Mouse (Mus musculus) embryo, embryonic 11.5 days (tissue): ENCODE results near the gene Gm49393.
A peak's percentile ranks its signal among the peaks of the same experiment; 100 is the strongest.
"Not testable (repeated sequence)": the region's sequence is repeated elsewhere in the genome, so short reads cannot be mapped to it uniquely, and the experiment has no call there.

Experiments
- DNase-seq: peaks from one replicate; pipeline ENCODE4 v3.0.0-alpha.2; 2012; ENCODE audit warnings: low read depth, low spot score

Gm49393 gene

DNA sequence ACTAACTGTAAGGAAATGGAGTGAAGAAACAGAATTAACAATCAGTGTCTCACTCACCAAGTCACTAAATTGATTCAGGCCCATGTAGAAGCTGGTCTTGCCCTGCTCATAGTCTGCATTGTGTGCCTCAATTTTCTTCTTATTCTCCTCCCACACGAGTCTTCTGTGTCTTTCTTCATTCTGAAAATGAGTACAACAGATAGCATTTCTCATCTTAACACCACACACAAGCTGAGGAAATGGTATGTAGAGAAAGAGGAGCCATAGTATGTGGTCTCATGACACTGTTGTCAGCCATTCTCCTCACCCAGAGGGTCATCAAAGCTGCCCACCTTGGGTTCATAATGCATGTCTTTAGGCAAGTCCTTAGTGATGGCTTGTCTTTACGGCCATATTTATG, at the start of gene Gm49393:
Gene Gm49393 (minus strand): TSS at position 101 of the 400 bp plus-strand sequence.
- DNase-seq = not testable (repeated sequence)

DNA sequence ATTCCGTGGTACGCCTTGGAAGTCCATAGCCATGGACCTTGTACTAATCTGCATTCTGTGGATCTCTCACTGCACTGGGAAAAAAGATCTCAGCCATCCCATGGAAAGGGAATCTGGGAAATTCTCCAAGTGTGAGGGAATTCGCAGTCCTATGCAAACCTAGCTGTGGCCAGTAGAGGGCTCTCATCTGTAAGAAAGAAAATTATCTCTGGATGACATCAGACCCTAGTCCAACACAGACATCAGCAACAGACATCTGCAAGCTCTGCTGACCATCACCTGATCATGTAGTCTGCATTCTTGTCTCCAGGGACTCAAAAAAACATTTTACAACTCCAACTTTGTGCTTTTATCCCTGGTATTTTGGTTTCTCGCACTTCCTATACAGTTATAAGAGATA, 36.9 kb upstream of the Gm49393 start:
- not testable (repeated sequence) for DNase-seq

DNA sequence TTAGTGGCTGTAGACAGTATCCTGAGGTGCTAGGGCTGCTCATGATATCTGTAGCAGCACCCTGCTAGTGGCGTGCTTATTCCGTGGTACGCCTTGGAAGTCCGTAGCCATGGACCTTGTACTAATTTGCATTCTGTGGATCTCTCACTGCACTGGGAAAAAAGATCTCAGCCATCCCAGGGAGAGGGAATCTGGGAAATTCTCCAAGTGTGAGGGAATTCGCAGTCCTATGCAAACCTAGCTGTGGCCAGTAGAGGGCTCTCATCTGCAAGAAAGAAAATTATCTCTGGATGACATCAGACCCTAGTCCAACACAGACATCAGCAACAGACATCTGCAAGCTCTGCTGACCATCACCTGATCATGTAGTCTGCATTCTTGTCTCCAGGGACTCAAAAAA, 28.6 kb upstream of the Gm49393 start:
- not testable (repeated sequence) for DNase-seq

DNA sequence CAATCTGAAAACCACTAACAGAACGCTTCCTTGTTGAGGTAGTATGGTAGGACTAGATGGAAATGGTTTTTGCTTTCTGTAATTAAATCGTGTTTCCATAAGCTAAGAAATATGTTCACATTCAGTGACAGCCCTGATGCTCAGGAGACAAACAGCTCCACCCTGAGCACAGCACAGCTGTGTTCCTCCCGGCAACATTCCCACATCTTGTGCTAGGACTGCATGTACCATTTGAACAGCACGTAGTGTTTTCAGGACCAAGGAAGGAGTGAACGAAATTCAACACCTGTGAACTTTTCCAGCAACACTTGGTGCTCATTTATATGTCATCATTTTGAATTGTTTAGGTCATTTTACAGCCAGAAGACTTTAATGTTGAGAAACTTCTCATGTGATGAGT, 26.3 kb upstream of the Gm49393 start:
- no peak for DNase-seq

DNA sequence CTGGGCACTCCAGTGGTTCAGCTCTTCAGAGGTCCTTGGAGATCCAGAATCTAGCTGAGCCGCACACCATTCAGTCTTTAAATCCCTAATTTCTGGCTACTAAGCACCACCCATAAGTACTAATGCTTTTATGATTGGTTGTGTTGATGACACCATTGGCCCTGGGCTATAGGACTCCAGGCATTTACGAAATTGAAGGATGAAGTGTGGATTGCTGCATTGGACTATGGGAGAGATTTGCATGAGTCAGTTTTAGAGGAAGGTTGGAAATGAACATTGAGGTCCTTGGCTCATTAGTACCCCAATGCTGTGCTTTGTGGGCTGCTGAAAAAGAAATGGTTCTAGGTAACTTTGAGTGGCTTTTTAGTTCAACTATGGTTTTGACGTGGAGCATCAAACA, 6.5 kb upstream of the Gm49393 start, which contains the start of gene Tpbpa:
Gene Tpbpa (minus strand): TSS at position 101 of the 400 bp plus-strand sequence.
- DNase-seq = not testable (repeated sequence)

DNA sequence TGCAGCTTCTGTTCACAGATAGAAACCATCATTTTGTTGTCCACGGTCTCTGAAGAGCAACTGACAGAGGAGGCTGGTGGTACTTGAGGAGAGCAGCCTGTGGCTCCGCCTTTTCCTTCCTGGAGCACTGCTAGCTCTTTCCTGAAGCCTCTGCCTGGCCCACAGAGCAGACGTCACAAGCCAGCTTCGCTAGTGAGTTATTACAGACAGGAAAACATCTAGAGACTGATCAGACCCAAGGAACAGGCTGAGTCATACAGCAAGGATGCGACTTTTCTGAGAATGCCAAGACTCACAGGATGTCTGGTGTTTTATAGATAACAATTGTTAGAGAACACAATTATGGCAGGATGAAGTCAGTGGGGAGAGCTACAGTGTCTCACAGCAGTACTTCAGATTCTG, 1.1 kb upstream of the Gm49393 start, which contains the start of the genes Gm49391 and Ctla2a:
Gene Gm49391 (minus strand): TSS at position 72 of the 402 bp plus-strand sequence.
Gene Ctla2a (minus strand): TSS at position 126 of the 402 bp plus-strand sequence.
- no peak for DNase-seq

DNA sequence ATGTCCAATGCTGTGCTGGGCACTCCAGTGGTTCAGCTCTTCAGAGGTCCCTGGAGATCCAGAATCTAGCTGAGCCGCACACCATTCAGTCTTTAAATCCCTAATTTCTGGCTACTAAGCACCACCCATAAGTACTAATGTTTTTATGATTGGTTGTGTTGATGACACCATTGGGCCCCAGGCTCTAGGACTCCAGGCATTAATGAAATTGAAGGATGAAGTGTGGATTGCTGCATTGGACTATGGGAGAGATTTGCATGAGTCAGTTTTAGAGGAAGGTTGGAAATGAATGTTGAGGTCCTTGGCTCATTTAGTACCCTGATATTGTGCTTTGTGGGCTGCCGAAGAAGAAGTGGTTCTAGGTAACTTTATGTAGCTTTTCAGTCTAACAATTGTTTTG, 30.6 kb downstream of the Gm49393 start, which contains the start of gene Tpbpb:
Gene Tpbpb (minus strand): TSS at position 101 of the 400 bp plus-strand sequence.
- not testable (repeated sequence) for DNase-seq

DNA sequence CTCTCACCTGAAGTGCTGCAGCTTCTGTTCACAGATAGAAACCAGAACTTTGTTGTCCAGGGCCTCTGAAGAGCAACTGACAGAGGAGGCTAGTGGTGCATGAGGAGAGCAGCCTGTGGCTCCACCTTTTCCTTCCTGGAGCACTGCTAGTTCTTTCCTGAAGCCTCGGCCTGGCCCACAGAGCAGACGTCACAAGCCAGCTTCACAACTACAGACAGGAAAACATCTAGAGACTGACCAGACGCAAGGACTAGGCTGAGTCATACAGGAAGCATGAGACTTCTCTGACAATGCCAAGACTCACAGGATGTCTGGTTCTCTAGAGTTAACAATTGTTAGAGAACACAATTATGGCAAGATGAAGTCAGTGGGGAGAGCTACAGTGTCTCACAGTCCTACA, 38.1 kb downstream of the Gm49393 start, which contains the start of gene Ctla2b:
Gene Ctla2b (minus strand): TSS at position 120 of the 400 bp plus-strand sequence.
- DNase-seq = no peak

DNA sequence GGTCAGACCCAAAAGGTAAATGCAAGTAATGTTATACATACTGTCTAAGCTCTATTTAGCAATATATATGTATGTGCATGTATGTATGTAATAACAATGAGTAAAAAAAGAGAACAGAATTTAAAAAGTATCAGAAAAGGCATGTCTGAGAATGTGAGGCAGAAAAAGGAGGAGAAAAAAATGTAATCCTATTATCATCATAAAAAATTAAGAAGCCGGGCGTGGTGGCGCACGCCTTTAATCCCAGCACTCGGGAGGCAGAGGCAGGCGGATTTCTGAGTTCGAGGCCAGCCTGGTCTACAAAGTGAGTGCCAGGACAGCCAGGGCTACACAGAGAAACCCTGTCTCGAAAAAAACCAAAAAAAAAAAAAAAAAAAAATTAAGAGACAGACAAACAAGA, 38.6 kb downstream of the Gm49393 start, which contains the start of gene Gm49392:
Gene Gm49392 (minus strand): TSS at position 101 of the 400 bp plus-strand sequence.
- DNase-seq = not testable (repeated sequence)

DNA sequence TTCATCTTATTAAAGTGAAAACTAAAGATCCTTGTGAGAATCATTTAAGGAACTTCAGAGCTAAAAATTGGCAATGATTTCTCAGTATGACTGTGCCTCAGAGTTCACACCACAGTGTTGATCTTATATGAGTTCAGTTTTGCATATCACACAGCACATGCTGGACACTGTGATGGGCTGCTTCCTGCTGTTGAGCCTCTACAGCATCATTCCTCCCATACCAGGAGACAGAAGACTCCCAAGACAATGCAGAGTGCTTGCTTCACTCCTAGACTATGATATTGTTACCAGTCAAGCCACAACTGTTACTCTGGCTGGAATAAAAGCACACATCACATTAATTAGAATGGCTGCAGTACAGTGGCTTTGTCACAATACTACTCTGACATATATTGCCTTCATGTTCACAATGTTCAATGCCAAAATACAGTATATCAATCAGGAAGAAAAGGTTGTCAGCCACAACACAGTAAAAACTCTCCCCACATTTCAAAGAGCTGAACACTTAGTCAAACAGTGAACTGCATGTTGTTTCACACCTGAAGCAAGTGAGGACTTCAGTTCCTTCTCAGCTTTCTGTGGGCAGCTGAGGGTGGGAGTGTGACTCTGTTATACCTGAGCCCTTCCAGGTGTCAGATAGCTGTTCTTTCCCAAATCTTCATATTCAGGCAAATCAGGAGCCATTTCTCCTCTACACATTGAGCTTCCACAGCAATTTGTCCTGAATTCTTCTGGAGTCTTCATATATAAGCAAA, 39.8 kb downstream of the Gm49393 start:
- no peak for DNase-seq

DNA sequence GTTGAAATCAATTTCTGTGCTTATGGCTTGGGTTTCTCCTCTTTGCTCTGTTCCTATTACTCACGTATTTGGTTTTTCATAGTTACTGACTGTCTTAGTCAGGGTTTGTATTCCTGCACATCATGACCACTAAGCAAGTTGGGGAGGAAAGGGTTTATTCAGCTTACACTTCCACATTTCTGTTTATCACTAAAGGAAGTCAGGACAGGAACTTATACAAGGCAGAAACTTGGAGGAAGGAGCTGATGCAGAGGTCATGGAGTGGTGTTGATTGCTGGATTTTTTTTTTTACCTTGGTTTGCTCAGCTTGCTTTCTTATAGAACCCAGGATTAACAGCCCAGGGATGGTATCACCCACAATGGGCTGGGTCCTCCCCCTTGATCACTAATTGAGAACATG, 43.1 kb downstream of the Gm49393 start:
- no peak for DNase-seq

DNA sequence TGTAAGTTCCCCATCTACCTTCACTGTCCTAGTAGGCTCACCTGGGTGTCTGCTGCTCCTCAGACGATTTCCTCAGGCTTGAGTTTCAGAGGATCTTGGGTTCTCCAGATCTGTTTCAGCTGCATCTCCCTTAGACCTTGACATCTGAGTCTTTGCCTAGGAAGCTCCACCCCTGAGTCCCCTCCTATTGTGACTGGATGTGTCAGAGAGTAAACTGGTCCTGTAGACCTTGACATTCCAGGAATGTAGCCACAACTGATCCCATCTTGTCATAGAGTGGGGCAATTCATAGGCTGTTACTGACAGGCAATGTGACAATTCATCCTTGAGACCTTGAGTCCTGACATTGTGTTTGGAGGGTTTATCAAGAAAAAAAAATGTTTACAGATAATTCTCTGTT, 71.1 kb downstream of the Gm49393 start, which contains the start of gene 4930486L24Rik:
Gene 4930486L24Rik (minus strand): TSS at position 195 of the 400 bp plus-strand sequence.
- no peak for DNase-seq

DNA sequence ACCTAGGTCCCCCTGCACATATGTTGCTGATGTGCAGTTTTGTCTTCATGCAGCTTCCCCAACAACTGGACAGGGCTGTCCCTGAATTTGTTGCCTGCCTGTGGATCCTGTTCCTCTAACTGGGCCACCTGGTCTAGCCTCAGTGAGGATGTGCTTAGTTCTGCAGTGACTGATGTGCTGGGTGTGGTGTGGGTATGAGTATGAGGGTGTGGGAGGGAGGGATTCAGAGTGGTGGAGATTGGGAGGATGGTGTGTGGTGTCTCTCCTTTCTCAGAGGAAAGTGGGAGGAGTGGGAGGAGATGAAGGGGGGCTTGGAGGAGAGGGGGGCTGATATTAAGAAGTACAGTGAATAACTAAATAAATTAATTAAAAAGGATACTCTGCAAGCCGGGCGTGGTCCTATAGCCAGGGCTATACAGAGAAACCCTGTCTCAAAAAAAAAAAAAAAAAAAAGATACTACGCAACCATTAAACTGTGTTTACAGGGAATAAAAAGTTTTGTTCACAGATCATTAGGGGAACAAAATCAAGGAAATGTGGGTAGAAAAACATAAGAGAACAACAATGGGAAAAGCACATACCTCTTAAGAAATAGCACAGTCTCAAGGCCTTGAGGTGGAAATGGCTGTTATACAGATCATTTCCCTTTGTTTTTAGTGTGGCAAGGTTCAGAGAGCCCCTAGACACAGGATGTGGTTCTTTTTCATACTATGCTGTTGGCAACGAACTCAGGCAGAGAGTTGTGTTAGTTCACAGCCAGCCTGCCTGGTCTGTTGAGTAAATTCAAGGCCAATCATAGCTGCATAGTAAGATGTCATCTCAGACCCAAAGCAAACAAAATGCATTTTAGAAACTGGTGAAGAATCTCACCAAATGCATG, 86.9 kb downstream of the Gm49393 start:
- no peak for DNase-seq

DNA sequence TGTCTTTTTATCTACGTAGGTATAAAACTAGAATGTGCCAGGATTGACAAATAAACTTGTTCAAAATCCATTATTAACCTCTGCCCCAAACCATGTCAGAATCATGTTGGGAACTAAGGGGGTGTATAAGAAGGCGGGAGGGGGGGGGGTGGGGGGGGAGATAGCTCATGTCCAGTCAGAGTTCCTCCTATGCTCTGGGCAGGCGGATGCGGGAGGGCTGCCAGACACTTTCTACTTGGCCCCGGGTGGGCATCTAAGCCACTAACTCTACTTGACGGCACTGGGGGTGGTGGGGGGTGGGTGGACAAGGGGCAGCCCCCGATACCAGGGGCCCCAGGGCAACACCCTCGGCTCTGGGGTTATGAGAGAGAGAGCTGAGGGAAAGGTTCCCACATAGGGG, 92.2 kb downstream of the Gm49393 start:
- no peak for DNase-seq

DNA sequence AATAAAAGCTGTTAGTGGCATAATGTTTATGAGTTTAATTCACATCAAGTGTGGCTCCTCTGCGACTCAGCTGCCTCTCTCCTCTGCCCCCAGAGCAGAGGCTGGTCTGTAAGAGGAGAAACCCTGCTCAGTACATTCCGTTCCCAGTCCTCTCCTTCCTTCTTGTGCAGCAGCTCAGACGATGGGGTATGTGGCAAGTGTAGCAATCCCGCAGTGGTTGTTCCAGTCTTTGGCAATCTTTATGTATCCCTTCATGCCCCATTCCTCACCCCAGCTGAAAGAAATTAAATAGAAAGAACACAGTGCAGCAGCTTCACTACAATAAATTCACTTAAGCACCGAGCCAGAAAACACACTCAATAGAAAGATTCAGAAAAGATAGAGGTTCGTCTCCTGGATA, 92.7 kb downstream of the Gm49393 start:
- DNase-seq = no peak

DNA sequence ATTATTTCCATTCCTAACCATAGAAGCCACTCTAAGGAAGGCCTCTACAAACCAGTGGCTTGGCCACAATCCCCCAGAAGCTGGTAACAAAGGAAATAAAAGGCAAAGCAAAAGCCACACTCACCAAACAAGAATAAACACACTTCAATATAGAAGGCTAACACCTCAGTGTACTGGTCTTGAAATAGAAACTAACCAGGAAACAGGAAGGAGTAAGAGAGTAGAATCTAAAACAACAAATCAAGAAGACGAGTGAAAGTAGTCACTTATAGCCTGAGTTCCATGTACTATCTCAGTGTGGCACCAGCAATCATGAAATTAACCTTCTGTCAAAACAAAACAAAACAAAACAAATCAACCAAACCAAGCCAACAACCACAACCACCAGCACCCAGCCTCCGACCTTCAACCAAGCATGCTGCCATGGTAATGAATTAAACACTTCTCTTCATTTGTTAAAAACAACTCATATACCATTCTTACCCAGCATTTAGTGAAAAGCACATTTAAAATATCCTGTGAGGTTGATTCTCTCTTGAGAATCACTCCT, 96.0 kb downstream of the Gm49393 start:
- no peak for DNase-seq

DNA sequence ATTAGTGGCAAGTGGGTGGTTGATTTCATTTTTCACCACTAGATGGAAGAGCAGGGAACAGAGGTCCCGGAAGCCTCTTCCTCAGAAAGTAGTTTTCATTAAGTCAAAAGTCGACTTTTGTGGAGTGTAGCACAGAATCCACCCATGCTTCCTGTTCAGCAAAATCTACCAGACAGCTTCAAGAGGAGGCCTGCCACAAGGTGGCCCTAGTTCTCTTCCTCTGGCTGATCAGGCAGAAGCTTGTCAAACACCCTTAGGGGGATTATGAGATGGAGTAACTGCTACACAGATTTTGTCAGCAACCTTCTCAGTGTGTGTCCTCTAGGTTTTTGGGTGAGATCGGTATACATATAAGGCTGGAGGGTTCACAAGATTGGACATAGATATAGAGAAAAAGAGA, 109.3 kb downstream of the Gm49393 start:
- no peak for DNase-seq

DNA sequence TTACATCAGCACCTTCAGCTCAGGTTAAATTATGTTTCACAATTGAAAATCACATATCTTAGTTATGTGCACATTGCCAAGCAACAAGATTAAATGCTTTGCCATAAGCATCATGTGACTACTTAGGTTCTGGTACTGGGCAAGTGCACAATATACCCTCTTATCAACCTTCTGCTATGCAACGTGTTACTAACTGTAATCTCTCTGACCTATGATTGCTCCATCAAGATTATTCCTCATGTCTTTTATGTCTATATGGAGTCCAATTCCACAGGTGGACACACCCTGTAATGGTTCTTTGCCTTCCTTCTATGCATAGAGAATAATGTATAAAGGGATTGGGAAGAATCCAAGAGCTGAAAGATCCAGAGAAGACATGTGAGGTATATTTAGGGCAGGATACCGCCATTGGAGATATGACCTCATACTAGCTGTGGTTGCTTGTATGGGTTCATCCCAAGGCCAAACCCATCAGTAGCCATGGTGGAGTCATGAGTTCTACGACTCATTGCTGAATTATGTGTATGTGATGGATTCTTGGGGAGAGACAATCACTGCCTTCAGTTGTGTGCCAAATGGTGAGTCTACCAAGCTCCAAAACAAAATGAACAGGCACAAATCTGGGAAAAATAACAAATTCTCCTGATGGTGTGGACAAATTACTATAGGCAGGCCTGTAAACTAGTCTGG, 114.8 kb downstream of the Gm49393 start:
- DNase-seq = no peak

DNA sequence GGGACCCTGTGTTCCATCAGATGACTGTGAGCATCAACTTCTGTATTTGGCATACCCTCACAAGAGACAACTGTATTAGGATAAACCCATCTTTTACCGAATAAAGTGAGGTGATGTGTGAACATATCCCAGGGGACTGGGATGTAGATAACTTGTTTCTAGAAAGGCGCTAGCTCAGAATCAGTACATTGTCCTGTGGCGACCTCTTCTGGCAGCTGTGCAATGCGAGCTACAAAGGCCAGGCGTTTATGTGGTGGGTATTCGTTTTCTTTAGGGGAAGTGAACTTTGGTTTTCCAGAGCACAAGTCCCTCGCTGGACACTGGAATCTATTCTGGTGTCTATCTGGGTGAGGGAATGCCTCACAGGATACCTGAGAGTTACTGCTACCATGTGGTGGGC, 115.9 kb downstream of the Gm49393 start:
- DNase-seq = peak; percentile 24

DNA sequence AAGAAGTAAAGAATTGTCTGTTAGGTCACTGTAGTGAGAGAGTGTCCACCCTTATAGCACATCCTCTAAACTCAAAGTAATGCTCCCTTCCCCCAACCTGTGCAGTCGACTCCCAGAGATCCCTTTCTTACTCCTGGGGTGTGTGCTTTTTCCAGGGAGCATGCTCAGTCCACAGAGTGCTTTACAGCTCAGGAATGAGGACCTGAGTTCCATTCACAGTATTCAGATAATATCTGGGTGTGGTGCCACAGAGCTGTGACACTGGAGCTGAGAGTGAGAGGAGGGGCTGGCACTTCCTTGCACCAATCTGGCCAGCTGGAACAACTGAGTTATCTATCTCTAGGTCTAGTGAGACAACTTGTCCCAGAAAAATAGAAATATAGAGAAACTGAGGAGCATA, 121.7 kb downstream of the Gm49393 start:
- DNase-seq = no peak

DNA sequence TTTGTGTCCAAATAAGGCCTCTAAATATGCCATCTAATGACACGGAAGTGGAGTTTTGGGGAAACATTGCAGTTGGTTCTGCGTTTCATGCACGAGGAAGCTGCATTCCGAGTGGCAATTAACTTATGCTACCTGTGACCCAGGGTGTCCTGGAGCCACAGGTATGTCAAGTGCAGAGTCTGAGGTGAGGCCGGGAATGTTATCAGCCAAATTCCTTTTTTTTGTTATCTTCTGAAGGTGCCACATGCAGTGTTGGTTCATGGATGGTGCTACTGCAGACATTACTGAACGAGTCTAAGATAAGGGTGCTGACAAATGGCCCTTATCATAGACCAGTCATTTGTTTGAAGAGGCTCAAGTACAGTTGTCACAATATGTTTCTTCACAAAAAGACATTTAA, 122.6 kb downstream of the Gm49393 start:
- no peak for DNase-seq
